Mouse (Mus musculus): Measurements from ENCODE around the gene Pik3r4.
"Not testable (repeated sequence)": the region's sequence is repeated elsewhere in the genome, so short reads cannot be mapped to it uniquely, and the experiment has no call there.

Pik3r4 gene

DNA sequence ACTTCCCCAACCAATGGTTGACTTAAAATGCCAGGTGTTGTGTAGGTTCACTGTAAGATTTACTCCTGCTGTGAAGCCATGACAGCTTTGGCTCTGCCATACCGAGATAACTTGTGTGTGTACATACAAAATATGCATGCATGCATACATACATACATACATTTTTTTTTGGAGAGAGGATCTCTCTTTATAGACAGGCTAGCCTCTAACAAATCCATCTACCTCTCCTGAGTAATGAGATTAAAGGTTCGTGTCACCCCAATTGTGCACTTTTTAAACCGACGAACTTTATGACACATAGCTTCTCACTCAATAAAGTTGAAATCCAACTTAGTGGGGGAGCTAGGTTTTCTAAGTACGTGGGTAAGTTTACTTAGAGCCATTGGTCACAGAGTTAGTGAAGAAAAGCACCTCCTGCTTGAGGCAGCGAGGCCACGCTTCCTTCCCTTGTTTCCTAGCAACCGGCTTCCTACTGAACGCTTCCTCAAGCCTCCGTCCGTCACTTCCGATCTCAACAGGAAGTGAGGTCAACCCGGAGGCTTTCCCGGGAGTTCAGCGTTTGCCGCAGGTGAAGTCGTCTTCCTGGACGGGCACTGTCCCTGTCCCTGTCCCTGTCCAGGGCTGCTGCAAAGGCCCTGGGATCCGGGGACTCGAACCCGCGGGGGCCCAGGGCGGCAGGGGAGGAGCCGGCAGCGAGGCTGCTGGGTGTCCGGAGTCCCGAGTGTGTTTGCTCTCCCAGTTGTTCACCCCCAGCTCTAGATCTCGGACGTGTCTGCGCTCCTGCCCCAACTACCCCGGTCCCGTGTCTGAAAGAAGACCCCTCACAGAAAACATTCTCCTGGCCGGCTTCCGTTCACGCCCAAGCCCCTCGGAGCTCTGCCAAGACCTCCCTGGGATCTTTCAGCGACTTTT lies at the start of gene Pik3r4:
Gene Pik3r4, plus strand, starts transcription at position 519 of the 912 bp plus-strand sequence.
- in situ Hi-C loops (cut with MboI, MseI), result loop anchor here (5.0 to 25.0 kb wide), 4 partner anchors 145 to 842 kb away; partner anchors contain the start of genes Aste1 (in 2 of the 2), Nek11 (in 2 of the 2) and Mrpl3 (in 1 of the 2)

- in situ Hi-C loops (cut with MboI, MseI), result no loop called here
Measured at GRCm38 (mm10) chr9:105598906-105599305, 43.9 kb upstream of the Pik3r4 start.

GRCm38 (mm10) chr9:105611980-105612771 lies 30.6 kb upstream of the Pik3r4 start:
- in situ Hi-C loops (cut with MboI, MseI), result no loop called here

DNA sequence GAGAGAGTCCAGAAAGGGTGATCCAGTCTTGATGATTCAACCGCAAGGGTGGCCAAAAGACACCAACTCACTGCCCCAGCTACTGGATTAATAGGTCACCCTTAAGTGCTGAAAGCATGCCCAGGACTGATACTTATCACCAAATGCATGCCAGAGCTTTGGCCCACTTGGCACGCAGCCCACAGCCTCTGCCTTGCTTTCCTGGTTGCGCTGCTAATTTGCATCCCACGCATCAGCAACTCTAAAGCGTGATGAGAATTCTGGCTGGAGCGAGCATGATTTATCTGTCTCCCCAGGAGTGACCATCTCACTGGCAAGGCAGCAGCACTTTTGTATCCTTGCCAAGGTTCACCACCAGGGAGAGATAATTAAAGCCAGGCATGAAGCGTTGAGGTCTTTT lies 29.9 kb upstream of the Pik3r4 start:
- in situ Hi-C loops (cut with MboI, MseI), result no loop called here

DNA sequence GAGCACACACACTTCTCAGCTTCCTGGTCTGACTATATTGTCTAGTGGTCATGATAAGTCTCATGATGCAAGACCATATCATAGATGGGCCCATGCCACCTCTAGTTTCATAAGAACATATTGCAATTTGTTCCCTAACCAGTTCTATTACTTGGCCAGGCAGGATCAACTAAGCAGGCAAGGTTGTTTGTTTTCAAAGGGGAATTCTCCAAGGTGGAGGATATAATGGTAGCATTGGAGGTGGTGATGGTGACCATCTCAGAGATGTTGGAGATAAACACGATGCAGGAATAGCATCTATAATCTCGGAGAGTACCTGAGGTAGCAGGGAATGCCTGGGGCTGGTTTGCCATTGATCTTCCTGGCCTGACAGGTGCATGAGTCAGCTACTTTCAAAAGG lies 26.8 kb upstream of the Pik3r4 start:
- in situ Hi-C loops (cut with MboI, MseI), result no loop called here

GRCm38 (mm10) chr9:105617274-105617673 lies 25.5 kb upstream of the Pik3r4 start:
- in situ Hi-C loops (cut with MboI, MseI), result not testable (repeated sequence)

- in situ Hi-C loops (cut with MboI, MseI), result loop anchor here in 1 of 2 experiments (25.0 kb wide), 1 partner anchor 572 kb away; the partner anchor contains the start of gene Mrpl3
Measured at GRCm38 (mm10) chr9:105633961-105634360, 8.8 kb upstream of the Pik3r4 start.

DNA sequence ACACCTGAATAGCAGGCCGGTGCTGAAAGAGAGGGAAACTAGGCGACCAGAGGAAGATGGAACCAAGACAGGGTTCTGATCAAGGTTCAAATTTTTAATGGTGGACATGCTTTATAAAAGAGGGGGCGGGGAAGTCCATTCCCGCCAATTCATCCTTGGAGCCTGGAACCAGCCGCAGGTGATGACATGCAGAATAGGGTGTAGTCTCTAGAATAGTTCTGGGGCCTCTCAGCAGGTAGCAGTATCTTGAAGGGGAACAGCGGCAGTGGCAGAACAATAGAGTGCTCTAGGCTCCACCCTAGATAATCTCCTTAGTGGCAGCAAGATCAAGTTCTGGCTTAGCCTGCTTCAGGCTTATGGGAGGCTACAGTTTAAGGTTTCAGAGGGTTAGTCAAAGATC lies 1.4 kb upstream of the Pik3r4 start:
- in situ Hi-C loops (cut with MboI, MseI), result loop anchor here (5.0 to 25.0 kb wide), 4 partner anchors 144 to 843 kb away; partner anchors contain the start of genes Aste1 (in 2 of the 2), Nek11 (in 2 of the 2) and Mrpl3 (in 1 of the 2)

- in situ Hi-C loops (cut with MboI, MseI), result no loop called here
Measured at GRCm38 (mm10) chr9:105656189-105656588, 13.4 kb downstream of the Pik3r4 start.

- in situ Hi-C loops (cut with MboI, MseI), result no loop called here
Measured at GRCm38 (mm10) chr9:105658216-105658615, 15.4 kb downstream of the Pik3r4 start.

DNA sequence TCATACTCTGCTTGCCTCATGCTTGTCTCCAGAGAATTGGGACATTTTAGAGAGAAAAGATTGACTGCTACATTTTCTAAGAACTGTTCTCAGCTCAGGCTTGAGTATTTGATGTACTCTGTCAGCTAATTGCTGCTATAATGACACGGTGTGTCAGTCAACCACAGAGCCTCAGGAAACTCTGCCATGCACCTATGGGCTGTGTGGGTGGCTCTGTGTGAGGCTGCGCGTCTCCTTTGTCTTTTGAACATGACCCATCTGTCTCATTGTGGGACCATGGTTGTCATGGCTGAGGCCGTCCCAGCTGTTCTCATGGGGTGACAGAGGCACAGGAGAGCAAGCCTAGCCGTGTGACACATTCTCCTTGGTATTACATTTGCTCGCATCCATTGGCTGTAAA lies 17.1 kb downstream of the Pik3r4 start:
- in situ Hi-C loops (cut with MboI, MseI), result no loop called here

GRCm38 (mm10) chr9:105665269-105665668 lies 22.5 kb downstream of the Pik3r4 start:
- in situ Hi-C loops (cut with MboI, MseI), result no loop called here

- in situ Hi-C loops (cut with MboI, MseI), result no loop called here
Measured at GRCm38 (mm10) chr9:105670916-105671315, 28.1 kb downstream of the Pik3r4 start.

DNA sequence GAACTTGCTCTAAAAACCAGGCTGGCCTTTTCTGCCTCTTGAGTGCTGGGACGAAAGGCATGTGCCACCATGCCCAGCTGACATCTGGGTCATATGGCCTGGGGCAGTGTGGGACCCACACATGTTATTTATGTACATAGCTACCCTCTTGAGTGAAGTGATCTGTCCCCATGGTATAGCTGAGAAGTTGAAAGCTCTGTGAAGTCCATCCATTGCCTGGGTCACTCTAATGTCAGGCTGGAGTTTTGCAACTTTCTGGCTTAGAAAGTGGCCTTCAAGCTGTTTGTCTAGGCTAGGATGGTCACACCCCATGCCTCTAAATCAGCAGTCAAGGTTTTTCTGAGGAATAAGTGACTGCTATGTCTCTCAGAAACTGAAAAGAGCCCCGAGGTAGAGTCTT lies 29.3 kb downstream of the Pik3r4 start:
- in situ Hi-C loops (cut with MboI, MseI), result no loop called here

GRCm38 (mm10) chr9:105675941-105676340 lies 33.2 kb downstream of the Pik3r4 start:
- in situ Hi-C loops (cut with MboI, MseI), result no loop called here

GRCm38 (mm10) chr9:105681386-105681785 lies 38.6 kb downstream of the Pik3r4 start:
- in situ Hi-C loops (cut with MboI, MseI), result no loop called here

DNA sequence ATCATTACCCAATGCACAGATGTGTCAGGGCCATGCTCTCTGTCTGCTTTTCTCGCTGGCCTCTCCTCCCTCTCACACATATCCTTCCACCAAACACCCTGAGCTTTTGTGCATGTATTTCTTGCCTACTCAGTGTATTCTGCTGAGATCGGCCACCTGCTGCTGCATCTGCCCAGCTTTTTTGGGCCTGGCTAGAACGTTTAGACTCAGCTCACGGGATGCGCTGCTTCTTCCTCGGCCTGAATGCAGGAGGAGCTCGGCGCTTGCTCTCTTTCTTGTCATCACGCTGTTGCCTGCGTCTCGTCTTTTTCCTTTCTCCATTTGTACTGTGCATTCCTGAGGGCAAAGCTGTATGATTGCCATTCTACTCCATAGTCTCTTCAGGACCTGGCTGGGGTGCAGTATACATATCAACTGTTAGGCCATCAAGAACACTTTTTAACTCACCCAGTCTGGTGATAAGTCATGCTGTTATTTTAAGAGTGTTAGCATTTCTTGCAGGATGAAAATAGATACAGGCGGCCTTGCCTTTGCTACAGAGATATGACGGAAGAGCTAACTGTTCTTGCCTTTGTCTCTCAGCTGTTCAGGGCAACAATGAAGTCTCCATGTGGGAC lies 41.9 kb downstream of the Pik3r4 start:
- in situ Hi-C loops (cut with MboI, MseI), result no loop called here

- in situ Hi-C loops (cut with MboI, MseI), result no loop called here
Measured at GRCm38 (mm10) chr9:105689485-105689884, 46.7 kb downstream of the Pik3r4 start.

- in situ Hi-C loops (cut with MboI, MseI), result no loop called here
Measured at GRCm38 (mm10) chr9:105692472-105692871, 49.7 kb downstream of the Pik3r4 start.

GRCm38 (mm10) chr9:105693056-105693455 lies 50.3 kb downstream of the Pik3r4 start:
- in situ Hi-C loops (cut with MboI, MseI), result no loop called here

- in situ Hi-C loops (cut with MboI, MseI), result no loop called here
Measured at GRCm38 (mm10) chr9:105693854-105694253, 51.1 kb downstream of the Pik3r4 start.

Measured in T-helper 17 cell (primary cell).